Mouse (Mus musculus): ENCODE results near the gene Samd5. TPM values are rescaled to one million over a fixed set of nuclear protein-coding genes. Genes with fewer than 3 reads are reported as not detected.

Samd5 gene
- polyA plus RNA-seq, 1 experiment from 2014 or later: 2.5 TPM

DNA sequence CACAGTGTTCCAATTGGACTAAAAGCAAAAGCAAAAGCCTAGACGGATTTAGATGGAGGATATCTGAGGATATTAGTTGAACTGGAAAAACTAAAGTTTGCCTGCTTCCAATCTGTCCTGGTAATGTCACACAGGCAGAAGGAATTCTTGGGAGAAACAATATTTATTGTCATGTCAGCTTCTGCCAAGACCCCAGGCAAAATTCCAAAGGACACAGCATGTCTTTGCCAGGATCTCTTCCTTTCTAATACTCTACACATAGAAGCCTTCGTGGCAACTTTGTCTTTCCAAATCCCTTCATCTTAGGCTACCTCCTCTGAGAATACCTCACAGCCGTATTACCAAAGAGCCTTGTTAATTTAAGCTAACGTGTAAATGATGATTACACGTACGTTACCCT lies 4.7 kb downstream of the Samd5 start:
- Histone ChIP-seq H3K9ac (replicated peaks; ENCODE audit: low read length) (no peak overlapping the region), H3K4me1 (ENCODE audit: insufficient read depth, low read length) (peaks cover 8% of the 10 kb centered on the region; the same call in 1 of the 2 replicates), H3K27ac (ENCODE audit: low read length) (no peak overlapping the region), H3K27me3 (ENCODE audit: insufficient read depth, low read length) (0 out of 2 replicates have a peak, but pooled peaks cover 10% of the 10 kb centered on the region), H3K9me3 (ENCODE audit: low read length) (no peaks in the 10 kb centered on the region), H3K4me2 (replicated peaks; ENCODE audit: low read depth, low read length) (no peak overlapping the region), H3K36me3 (ENCODE audit: insufficient read depth, low read length) (no peaks in the 10 kb centered on the region), H3K4me3 (ENCODE audit: low read length) (no peak overlapping the region)
- WGBS: 84% methylated on average over 6 of the region's 6 CpGs
- no peak for ATAC-seq (ENCODE audit: low FRiP score, low TSS enrichment)

DNA sequence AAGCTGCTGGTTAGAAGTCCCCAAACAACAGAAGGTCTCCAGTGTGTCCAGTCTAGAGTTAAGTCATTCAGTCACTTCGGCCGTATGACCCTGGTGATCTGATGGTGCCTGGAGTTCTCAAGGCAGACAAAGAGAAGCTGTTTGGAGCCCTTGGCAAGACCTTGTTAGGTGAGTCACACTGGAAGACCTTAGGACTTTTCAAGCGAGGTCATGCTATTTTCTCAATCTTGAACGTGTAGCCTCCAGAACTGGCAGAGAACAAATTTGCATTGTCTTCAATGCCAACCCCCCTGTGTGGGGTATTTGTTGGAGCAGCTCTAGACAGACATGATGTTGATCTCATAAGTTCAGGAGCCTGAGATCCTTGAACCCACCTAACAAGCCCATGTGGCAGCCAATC lies 6.2 kb downstream of the Samd5 start:
- H3K9ac ChIP-seq (replicated peaks; ENCODE audit: low read length): no peak overlapping the region
- no peaks in the 10 kb centered on the region for H3K9me3 ChIP-seq (ENCODE audit: low read length)
- ATAC-seq (ENCODE audit: low FRiP score, low TSS enrichment): no peak
- 0 out of 2 replicates have a peak, but pooled peaks cover 4% of the 10 kb centered on the region for H3K27me3 ChIP-seq (ENCODE audit: insufficient read depth, low read length)
- H3K36me3 ChIP-seq (ENCODE audit: insufficient read depth, low read length): no peaks in the 10 kb centered on the region
- H3K4me2 ChIP-seq (replicated peaks; ENCODE audit: low read depth, low read length): no peak overlapping the region
- H3K4me3 ChIP-seq (ENCODE audit: low read length): no peak overlapping the region
- H3K27ac ChIP-seq (ENCODE audit: low read length): no peak overlapping the region
- 86% methylated on average over 4 of the region's 4 CpGs for WGBS
- H3K4me1 ChIP-seq (ENCODE audit: insufficient read depth, low read length): peaks cover under 1% of the 10 kb centered on the region; the same call in 1 of the 2 replicates

DNA sequence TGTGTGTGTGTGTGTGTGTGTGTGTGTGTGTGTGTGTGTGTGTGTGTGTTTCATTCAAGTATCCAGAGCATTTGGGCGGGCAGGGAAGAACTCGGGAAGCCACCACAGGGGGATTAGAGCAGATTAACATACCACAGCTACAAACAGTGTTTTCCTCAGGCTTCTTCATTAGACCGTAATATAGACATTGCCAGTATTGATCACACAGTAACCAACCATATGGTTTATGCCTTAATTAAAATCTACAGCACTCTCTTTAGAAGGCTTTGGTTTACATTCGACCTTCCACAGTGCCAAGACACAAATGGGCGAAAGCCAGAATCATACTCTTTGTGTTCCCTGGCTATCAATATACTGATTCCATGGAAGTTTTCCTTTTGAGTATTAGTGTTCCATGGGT lies 22.1 kb downstream of the Samd5 start:
- Histone ChIP-seq H3K4me3 (ENCODE audit: low read length) (no peak overlapping the region), H3K36me3 (ENCODE audit: insufficient read depth, low read length) (no peaks in the 10 kb centered on the region), H3K4me2 (replicated peaks; ENCODE audit: low read depth, low read length) (no peak overlapping the region), H3K9ac (replicated peaks; ENCODE audit: low read length) (no peak overlapping the region), H3K27ac (ENCODE audit: low read length) (no peak overlapping the region), H3K9me3 (ENCODE audit: low read length) (no peaks in the 10 kb centered on the region), H3K4me1 (ENCODE audit: insufficient read depth, low read length) (peaks cover 4% of the 10 kb centered on the region), H3K27me3 (ENCODE audit: insufficient read depth, low read length) (no peaks in the 10 kb centered on the region)
- no peak for ATAC-seq (ENCODE audit: low FRiP score, low TSS enrichment)
- WGBS: 92% methylated on average over 5 of the region's 5 CpGs

DNA sequence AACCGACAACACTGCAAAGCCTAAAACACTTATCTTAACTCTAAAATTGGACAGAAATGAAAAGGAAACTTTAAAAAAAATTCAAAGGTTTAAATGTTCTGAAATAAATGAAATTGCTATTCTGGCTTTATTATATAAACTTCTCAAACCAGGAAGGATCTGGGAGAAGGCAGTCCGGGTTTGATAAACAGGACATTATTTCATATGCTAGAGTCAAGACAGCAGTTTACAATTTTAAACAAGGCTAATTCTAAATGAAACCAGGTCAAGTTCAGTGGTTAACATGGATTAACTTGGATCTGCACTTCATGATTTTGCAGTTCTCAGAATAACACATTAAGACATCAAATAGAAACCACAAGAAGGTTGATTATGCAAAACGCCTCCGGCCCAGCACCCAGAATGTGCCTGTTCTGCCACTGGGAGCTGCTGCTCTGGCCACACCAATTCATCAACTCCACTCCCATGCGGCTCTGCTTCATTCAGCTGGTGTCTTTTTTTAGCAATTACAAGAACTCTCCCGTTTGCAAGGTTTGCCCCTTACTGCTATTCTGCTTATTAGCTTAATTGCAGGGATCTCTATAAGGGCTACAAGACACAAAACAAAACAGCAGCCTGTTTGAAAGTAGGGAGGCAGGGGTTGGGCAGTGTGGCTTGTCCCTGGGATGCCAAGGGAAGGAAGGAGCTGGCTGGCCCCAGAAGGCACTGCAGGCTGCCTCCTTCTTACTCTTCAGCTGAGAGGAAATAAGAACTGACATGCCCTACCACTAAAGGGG lies 24.8 kb downstream of the Samd5 start:
- no peak for ATAC-seq (ENCODE audit: low FRiP score, low TSS enrichment)
- 63% methylated on average over 6 of the region's 6 CpGs for WGBS

DNA sequence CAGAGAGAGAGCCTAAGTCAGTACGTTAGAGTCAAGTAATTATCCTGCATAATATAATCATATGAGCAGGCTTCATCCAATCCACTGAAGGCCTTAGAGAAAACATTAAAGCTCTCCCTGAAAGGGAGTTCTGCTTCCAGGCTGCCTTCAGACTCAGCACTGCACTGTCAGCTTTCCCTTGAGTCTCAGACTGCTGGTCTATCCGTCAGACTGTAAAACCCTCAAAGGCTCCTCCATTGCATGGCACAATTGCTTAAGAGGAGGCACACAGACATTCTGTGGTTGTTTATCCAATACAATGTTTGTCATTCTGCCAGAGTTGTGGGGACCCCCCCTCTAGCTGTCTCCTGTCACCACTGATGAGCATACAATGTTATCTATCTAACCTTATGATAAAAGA lies 26.5 kb downstream of the Samd5 start:
- Histone ChIP-seq H3K36me3 (ENCODE audit: insufficient read depth, low read length) (no peaks in the 10 kb centered on the region), H3K27ac (ENCODE audit: low read length) (peak overlapping the region; percentile 11; the same call in 1 of the 2 replicates), H3K4me3 (ENCODE audit: low read length) (no peak overlapping the region), H3K4me1 (ENCODE audit: insufficient read depth, low read length) (peaks cover 12% of the 10 kb centered on the region), H3K9ac (replicated peaks; ENCODE audit: low read length) (no peak overlapping the region), H3K27me3 (ENCODE audit: insufficient read depth, low read length) (no peaks in the 10 kb centered on the region), H3K9me3 (ENCODE audit: low read length) (no peaks in the 10 kb centered on the region), H3K4me2 (replicated peaks; ENCODE audit: low read depth, low read length) (no peak overlapping the region)
- 60% methylated on average over 2 of the region's 2 CpGs for WGBS
- peak; percentile 39; the same call in 1 of the 2 replicates for ATAC-seq (ENCODE audit: low FRiP score, low TSS enrichment)

More for the DNA sequence above, 24.8 kb downstream of the Samd5 start:
- Histone ChIP-seq H3K36me3 (ENCODE audit: insufficient read depth, low read length) (no peaks in the 10 kb centered on the region), H3K27ac (ENCODE audit: low read length) (no peak overlapping the region), H3K9me3 (ENCODE audit: low read length) (no peaks in the 10 kb centered on the region), H3K4me1 (ENCODE audit: insufficient read depth, low read length) (peaks cover 12% of the 10 kb centered on the region), H3K4me2 (replicated peaks; ENCODE audit: low read depth, low read length) (no peak overlapping the region), H3K4me3 (ENCODE audit: low read length) (no peak overlapping the region), H3K9ac (replicated peaks; ENCODE audit: low read length) (no peak overlapping the region), H3K27me3 (ENCODE audit: insufficient read depth, low read length) (no peaks in the 10 kb centered on the region)

DNA sequence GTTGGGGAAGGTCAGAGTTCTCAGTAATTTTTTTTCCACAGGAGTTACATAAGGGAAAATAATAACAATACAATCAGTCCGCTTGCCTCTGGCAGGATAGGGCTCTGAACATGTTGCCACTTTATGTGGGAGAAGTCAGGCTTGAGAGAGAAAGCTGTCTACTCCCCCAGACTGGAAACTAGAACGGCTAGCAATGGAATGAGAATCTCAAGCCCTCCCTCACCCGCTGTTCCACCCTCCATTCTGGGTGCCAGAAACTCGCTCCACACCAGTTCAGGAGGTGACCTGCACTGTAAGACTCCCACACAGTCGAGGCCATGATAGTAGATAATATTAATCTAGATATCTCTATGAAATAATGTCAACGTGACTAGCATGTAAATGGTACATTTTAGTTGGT lies 27.3 kb downstream of the Samd5 start:
- peak; percentile 69; the same call in 1 of the 2 replicates for ATAC-seq (ENCODE audit: low FRiP score, low TSS enrichment)
- 49% methylated on average over 6 of the region's 6 CpGs for WGBS

DNA sequence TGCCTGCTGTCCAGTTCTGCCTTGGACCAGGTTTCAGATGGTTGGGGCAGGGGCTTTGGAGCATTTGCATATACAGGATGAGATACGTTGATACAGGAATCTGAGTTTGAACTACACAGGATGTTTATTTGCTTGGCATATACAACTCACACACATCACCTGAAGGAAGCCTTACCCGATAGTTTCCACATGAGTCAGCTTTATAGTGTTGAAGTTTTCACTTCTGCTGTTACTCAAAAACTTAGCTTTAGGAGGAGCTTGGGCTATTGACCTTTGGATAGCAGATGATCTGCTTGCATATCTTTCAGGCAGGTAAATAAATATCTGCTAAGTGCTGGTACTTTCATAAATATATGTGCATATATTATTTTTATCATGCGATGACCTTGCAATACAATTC lies 28.6 kb downstream of the Samd5 start:
- no peak for ATAC-seq (ENCODE audit: low FRiP score, low TSS enrichment)
- Histone ChIP-seq H3K4me2 (replicated peaks; ENCODE audit: low read depth, low read length) (no peak overlapping the region), H3K4me3 (ENCODE audit: low read length) (no peak overlapping the region), H3K27me3 (ENCODE audit: insufficient read depth, low read length) (no peaks in the 10 kb centered on the region), H3K9me3 (ENCODE audit: low read length) (no peaks in the 10 kb centered on the region), H3K4me1 (ENCODE audit: insufficient read depth, low read length) (peaks cover 12% of the 10 kb centered on the region), H3K36me3 (ENCODE audit: insufficient read depth, low read length) (no peaks in the 10 kb centered on the region), H3K27ac (ENCODE audit: low read length) (no peak overlapping the region), H3K9ac (replicated peaks; ENCODE audit: low read length) (no peak overlapping the region)
- 78% methylated on average over 3 of the region's 3 CpGs for WGBS

More for the DNA sequence above, 27.3 kb downstream of the Samd5 start:
- H3K4me1 ChIP-seq (ENCODE audit: insufficient read depth, low read length): peaks cover 12% of the 10 kb centered on the region
- H3K27me3 ChIP-seq (ENCODE audit: insufficient read depth, low read length): no peaks in the 10 kb centered on the region
- peak overlapping the region; percentile 11; the same call in 1 of the 2 replicates for H3K27ac ChIP-seq (ENCODE audit: low read length)
- no peaks in the 10 kb centered on the region for H3K9me3 ChIP-seq (ENCODE audit: low read length)
- H3K9ac ChIP-seq (replicated peaks; ENCODE audit: low read length): no peak overlapping the region
- H3K4me2 ChIP-seq (replicated peaks; ENCODE audit: low read depth, low read length): no peak overlapping the region
- no peak overlapping the region for H3K4me3 ChIP-seq (ENCODE audit: low read length)
- no peaks in the 10 kb centered on the region for H3K36me3 ChIP-seq (ENCODE audit: insufficient read depth, low read length)

DNA sequence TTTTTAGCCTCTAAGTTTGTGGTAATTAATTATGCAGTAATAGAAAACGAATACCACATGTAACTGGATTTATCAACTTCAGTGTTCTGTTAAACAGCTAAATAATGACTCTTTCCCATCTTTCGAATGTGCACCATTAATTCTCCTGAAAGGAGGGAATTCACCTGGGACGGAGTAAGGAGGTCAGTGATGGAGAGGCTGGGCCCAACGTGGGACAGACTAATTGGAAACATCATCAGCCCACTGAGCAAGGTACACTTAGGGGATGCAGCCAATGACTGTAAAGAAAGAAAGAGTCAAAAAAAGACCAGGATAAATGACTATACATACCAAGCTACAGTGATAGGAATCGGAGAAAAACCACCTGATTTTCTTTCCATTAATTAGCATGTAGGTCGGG lies 31.5 kb downstream of the Samd5 start:
- Histone ChIP-seq H3K9me3 (ENCODE audit: low read length) (no peaks in the 10 kb centered on the region), H3K4me3 (ENCODE audit: low read length) (no peak overlapping the region), H3K4me1 (ENCODE audit: insufficient read depth, low read length) (peaks cover 23% of the 10 kb centered on the region), H3K36me3 (ENCODE audit: insufficient read depth, low read length) (no peaks in the 10 kb centered on the region), H3K9ac (replicated peaks; ENCODE audit: low read length) (no peak overlapping the region), H3K27ac (ENCODE audit: low read length) (no peak overlapping the region), H3K27me3 (ENCODE audit: insufficient read depth, low read length) (no peaks in the 10 kb centered on the region), H3K4me2 (replicated peaks; ENCODE audit: low read depth, low read length) (no peak overlapping the region)
- no peak for ATAC-seq (ENCODE audit: low FRiP score, low TSS enrichment)
- 54% methylated on average over 6 of the region's 6 CpGs for WGBS

DNA sequence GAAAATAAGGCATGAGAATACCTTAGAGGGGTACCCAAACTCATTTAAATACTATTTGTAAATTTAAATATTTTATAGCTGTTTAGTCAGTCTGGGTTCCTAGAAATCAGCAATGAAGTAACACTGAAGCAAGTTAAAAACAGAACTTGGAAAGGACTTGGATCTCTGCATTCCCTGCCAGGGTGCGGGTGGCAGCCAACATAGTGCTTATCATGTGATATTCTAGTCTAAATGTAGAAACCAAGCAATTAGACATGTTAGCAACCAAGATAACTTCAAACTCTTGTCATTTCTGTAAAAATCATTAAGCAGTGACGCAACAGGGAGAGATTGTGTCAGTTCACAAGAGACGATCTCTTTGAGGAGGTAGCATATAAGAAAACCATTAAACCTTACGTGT lies 32.9 kb downstream of the Samd5 start:
- WGBS: 98% methylated on average over 4 of the region's 4 CpGs
- no peak overlapping the region for H3K4me3 ChIP-seq (ENCODE audit: low read length)
- no peaks in the 10 kb centered on the region for H3K36me3 ChIP-seq (ENCODE audit: insufficient read depth, low read length)
- ATAC-seq (ENCODE audit: low FRiP score, low TSS enrichment): no peak
- H3K27me3 ChIP-seq (ENCODE audit: insufficient read depth, low read length): no peaks in the 10 kb centered on the region
- H3K4me2 ChIP-seq (replicated peaks; ENCODE audit: low read depth, low read length): no peak overlapping the region
- H3K9me3 ChIP-seq (ENCODE audit: low read length): no peaks in the 10 kb centered on the region
- no peak overlapping the region for H3K9ac ChIP-seq (replicated peaks; ENCODE audit: low read length)
- no peak overlapping the region for H3K27ac ChIP-seq (ENCODE audit: low read length)
- H3K4me1 ChIP-seq (ENCODE audit: insufficient read depth, low read length): peaks cover 11% of the 10 kb centered on the region; the same call in 1 of the 2 replicates

DNA sequence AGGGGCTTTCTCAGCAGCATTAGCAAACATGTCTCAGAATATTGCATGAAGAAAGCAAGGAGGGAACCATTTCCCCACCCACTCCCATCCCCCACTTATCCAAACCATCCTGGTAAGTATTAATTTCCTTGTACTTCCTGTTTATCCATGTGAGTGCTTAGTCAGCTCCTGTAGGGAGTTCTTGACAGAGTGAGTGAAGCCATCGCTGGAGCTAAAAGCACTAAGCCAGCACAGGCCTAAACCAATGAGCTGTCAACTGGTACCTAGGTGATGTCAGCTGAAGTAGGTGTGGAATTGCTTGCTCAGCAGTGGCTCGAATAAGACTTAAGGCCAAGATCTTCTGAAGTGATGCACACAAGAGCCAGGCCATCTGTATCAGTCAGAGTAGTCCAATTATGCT lies 34.3 kb downstream of the Samd5 start:
- no peak for ATAC-seq (ENCODE audit: low FRiP score, low TSS enrichment)
- 56% methylated on average over 2 of the region's 2 CpGs for WGBS
- no peak overlapping the region for H3K4me3 ChIP-seq (ENCODE audit: low read length)
- H3K9ac ChIP-seq (replicated peaks; ENCODE audit: low read length): no peak overlapping the region
- H3K27me3 ChIP-seq (ENCODE audit: insufficient read depth, low read length): no peaks in the 10 kb centered on the region
- H3K4me1 ChIP-seq (ENCODE audit: insufficient read depth, low read length): peaks cover 11% of the 10 kb centered on the region; the same call in 1 of the 2 replicates
- no peak overlapping the region for H3K27ac ChIP-seq (ENCODE audit: low read length)
- no peaks in the 10 kb centered on the region for H3K9me3 ChIP-seq (ENCODE audit: low read length)
- H3K36me3 ChIP-seq (ENCODE audit: insufficient read depth, low read length): no peaks in the 10 kb centered on the region
- no peak overlapping the region for H3K4me2 ChIP-seq (replicated peaks; ENCODE audit: low read depth, low read length)

Data from kidney, embryonic 16.5 days (tissue).